Mouse (Mus musculus) lung, adult 2 months (tissue): ENCODE data around the gene Stk32c.

ENCODE experiments used
- CTCF ChIP-seq: fragments of 200-500 bp; IDR thresholded peaks from 2 replicates; pipeline ENCODE4 v1.5.1; 2011; ENCODE audit warnings: mild to moderate bottlenecking, low read length, control low read depth; ENCODE audit not compliant: insufficient read depth
- POLR2A ChIP-seq: fragments of 200-500 bp; IDR thresholded peaks from 2 replicates; pipeline ENCODE4 v1.6.1; 2011; ENCODE audit warnings: low read depth, mild to moderate bottlenecking, control low read depth, low read length, borderline replicate concordance; ENCODE audit errors: extremely low read depth

GRCm38 (mm10) chr7:139249406-139250210 lies 36.5 kb upstream of the Stk32c start:
- TF ChIP-seq POLR2A, result no peak
- TF ChIP-seq CTCF, result no peak
